Mouse (Mus musculus) E14TG2a.4 (cell line): ENCODE results near the gene Cd4.

ENCODE experiments used
- H3K27me3 ChIP-seq: 2 replicates; pipeline ENCODE4 v1.6.1; 2014; ENCODE audit warnings: low read length, control low read depth; ENCODE audit not compliant: insufficient read depth
- H3K36me3 ChIP-seq: 2 replicates; pipeline ENCODE4 v1.6.1; 2014; ENCODE audit warnings: low read length, control low read depth; ENCODE audit not compliant: insufficient read depth
- H3K4me1 ChIP-seq: replicated peaks from 2 replicates; pipeline ENCODE4 v1.6.1; 2014; ENCODE audit warnings: low read depth, low read length, control low read depth
- H3K4me3 ChIP-seq: replicated peaks from 2 replicates; pipeline ENCODE4 v1.5.1; 2014; ENCODE audit warnings: mild to moderate bottlenecking, low read length
- H3K9me3 ChIP-seq: 2 replicates; pipeline ENCODE4 v1.6.1; 2014; ENCODE audit warnings: low read length, control low read depth
- CTCF ChIP-seq: conservative IDR thresholded peaks from 2 replicates; pipeline ENCODE4 v1.5.1; 2014; ENCODE audit warnings: low read length
- NANOG ChIP-seq: IDR thresholded peaks from 2 replicates; pipeline ENCODE4 v1.6.1; 2014; ENCODE audit warnings: borderline replicate concordance, low read length, mixed read lengths
- POU5F1 ChIP-seq: IDR thresholded peaks from 2 replicates; pipeline ENCODE4 v1.6.1; 2014; ENCODE audit warnings: low read length, borderline replicate concordance

Gene Cd4

GRCm38 (mm10) chr6:124884714-124885500 lies 3.1 kb downstream of the Cd4 start:
- H3K4me1 ChIP-seq, result 0 out of 2 replicates have a peak, but pooled peaks cover 5% of the 10 kb centered on the region
- no peaks in the 10 kb centered on the region for H3K36me3 ChIP-seq
- no peaks in the 10 kb centered on the region for H3K9me3 ChIP-seq
- no peak overlapping the region for H3K4me3 ChIP-seq
- H3K27me3 ChIP-seq, result peaks cover 10% of the 10 kb centered on the region; the same call in 1 of the 2 replicates
- TF ChIP-seq NANOG (no peak), POU5F1 (no peak), CTCF (no peak)

GRCm38 (mm10) chr6:124883351-124883750 lies 4.7 kb downstream of the Cd4 start:
- Histone ChIP-seq H3K4me1 (0 out of 2 replicates have a peak, but pooled peaks cover 5% of the 10 kb centered on the region), H3K36me3 (no peaks in the 10 kb centered on the region), H3K27me3 (peaks cover 13% of the 10 kb centered on the region; the same call in 1 of the 2 replicates), H3K4me3 (no peak overlapping the region), H3K9me3 (no peaks in the 10 kb centered on the region)
- TF ChIP-seq NANOG, result no peak
- TF ChIP-seq CTCF, result no peak
- TF ChIP-seq POU5F1, result no peak

GRCm38 (mm10) chr6:124881821-124882220 lies 6.2 kb downstream of the Cd4 start:
- H3K9me3 ChIP-seq, result no peaks in the 10 kb centered on the region
- no peak overlapping the region for H3K4me3 ChIP-seq
- TF ChIP-seq NANOG (no peak), CTCF (no peak), POU5F1 (no peak)
- H3K27me3 ChIP-seq, result peaks cover 10% of the 10 kb centered on the region; the same call in 1 of the 2 replicates
- H3K36me3 ChIP-seq, result no peaks in the 10 kb centered on the region
- H3K4me1 ChIP-seq, result peaks cover 8% of the 10 kb centered on the region

GRCm38 (mm10) chr6:124879390-124879789 lies 8.6 kb downstream of the Cd4 start:
- Histone ChIP-seq H3K9me3 (no peaks in the 10 kb centered on the region), H3K27me3 (0 out of 2 replicates have a peak, but pooled peaks cover 3% of the 10 kb centered on the region), H3K4me1 (peaks cover 13% of the 10 kb centered on the region), H3K36me3 (no peaks in the 10 kb centered on the region), H3K4me3 (no peak overlapping the region)
- TF ChIP-seq NANOG, result no peak
- no peak for TF ChIP-seq CTCF
- no peak for TF ChIP-seq POU5F1

GRCm38 (mm10) chr6:124874348-124874747 lies 13.7 kb downstream of the Cd4 start:
- TF ChIP-seq NANOG (no peak), POU5F1 (no peak), CTCF (no peak)
- Histone ChIP-seq H3K27me3 (peaks cover 8% of the 10 kb centered on the region; the same call in 1 of the 2 replicates), H3K36me3 (no peaks in the 10 kb centered on the region), H3K4me1 (peaks cover 22% of the 10 kb centered on the region), H3K9me3 (no peaks in the 10 kb centered on the region), H3K4me3 (no peak overlapping the region)

- peaks cover 34% of the 10 kb centered on the region for H3K4me1 ChIP-seq
- H3K9me3 ChIP-seq, result no peaks in the 10 kb centered on the region
- TF ChIP-seq POU5F1, result no peak
These were observed 21.5 kb downstream of the Cd4 start for GRCm38 (mm10) chr6:124866560-124866959.

GRCm38 (mm10) chr6:124865766-124866362 lies 22.2 kb downstream of the Cd4 start:
- H3K9me3 ChIP-seq, result no peaks in the 10 kb centered on the region
- peaks cover 41% of the 10 kb centered on the region for H3K4me1 ChIP-seq
- peaks cover 76% of the 10 kb centered on the region for H3K27me3 ChIP-seq
- no peak for TF ChIP-seq POU5F1
- no peak for TF ChIP-seq NANOG
- no peak for TF ChIP-seq CTCF
- no peak overlapping the region for H3K4me3 ChIP-seq
- H3K36me3 ChIP-seq, result no peaks in the 10 kb centered on the region

More at GRCm38 (mm10) chr6:124866560-124866959, 21.5 kb downstream of the Cd4 start:
- peaks cover 70% of the 10 kb centered on the region for H3K27me3 ChIP-seq
- H3K36me3 ChIP-seq, result no peaks in the 10 kb centered on the region
- H3K4me3 ChIP-seq, result no peak overlapping the region

GRCm38 (mm10) chr6:124863658-124864298 lies 24.2 kb downstream of the Cd4 start, which contains the start of gene Gpr162:
TSS of gene Gpr162 (minus strand) at chr6:124863983.
- H3K4me1 ChIP-seq, result peaks cover 62% of the 10 kb centered on the region
- H3K9me3 ChIP-seq, result no peaks in the 10 kb centered on the region
- H3K36me3 ChIP-seq, result no peaks in the 10 kb centered on the region
- H3K27me3 ChIP-seq, result peaks cover 77% of the 10 kb centered on the region
- TF ChIP-seq NANOG (no peak), CTCF (no peak), POU5F1 (no peak)
- peak within 1 kb of the TSS; percentile 81 for H3K4me3 ChIP-seq
